Mouse (Mus musculus) brown adipose tissue, adult 24 weeks (tissue): ENCODE data around the gene Tas2r115. TPM values are rescaled to one million over a fixed set of nuclear protein-coding genes. Genes with fewer than 3 reads are reported as not detected.
"Not testable (repeated sequence)": the region's sequence is repeated elsewhere in the genome, so short reads cannot be mapped to it uniquely, and the experiment has no call there.

Experiments used
- H3K27ac ChIP-seq: fragments of 200-500 bp; replicated peaks from 2 replicates; pipeline ENCODE4 v1.5.1; 2012; ENCODE audit warnings: low read depth, mild to moderate bottlenecking, low read length
- H3K4me1 ChIP-seq: fragments of 200-500 bp; 2 replicates; pipeline ENCODE4 v1.6.1; 2012; ENCODE audit warnings: low read length, mixed read lengths; ENCODE audit not compliant: control insufficient read depth, insufficient read depth, insufficient read length
- H3K4me3 ChIP-seq: fragments of 200-500 bp; 2 replicates; pipeline ENCODE4 v1.5.1; 2012; ENCODE audit warnings: low read depth, mild to moderate bottlenecking, low read length, moderate library complexity; ENCODE audit not compliant: insufficient read depth
- polyA plus RNA-seq: library from polyadenylated mRNA; stranded (reverse); fragments of >200 nt; gene quantifications from 2 replicates; pipeline ENCODE4 v1.2.4, GENCODE M21; 2012; ENCODE audit not compliant: missing spikeins, insufficient read depth, insufficient read length

Gene Tas2r115
- not detected in 2 replicates for polyA plus RNA-seq

- no peak within 1 kb of the TSS for H3K4me3 ChIP-seq
- no peaks in the 10 kb centered on the region for H3K4me1 ChIP-seq
- H3K27ac ChIP-seq, result no peak within 1 kb of the TSS
Measured at GRCm38 (mm10) chr6:132737935-132738334, at the start of gene Tas2r115. Gene Tas2r115, minus strand, starts transcription at chr6:132738035.

GRCm38 (mm10) chr6:132778062-132778461 lies 40.2 kb upstream of the Tas2r115 start, which contains the start of gene Tas2r136:
Gene Tas2r136, minus strand, starts transcription at chr6:132778162.
- no peak within 1 kb of the TSS for H3K4me3 ChIP-seq
- no peaks in the 10 kb centered on the region for H3K4me1 ChIP-seq
- H3K27ac ChIP-seq, result no peak within 1 kb of the TSS

- Histone ChIP-seq H3K4me1 (no peaks in the 10 kb centered on the region), H3K4me3 (no peak within 1 kb of the TSS), H3K27ac (no peak within 1 kb of the TSS)
Measured at GRCm38 (mm10) chr6:132761831-132762230, 24.0 kb upstream of the Tas2r115 start, which contains the start of gene Tas2r102. Gene Tas2r102, plus strand, starts transcription at chr6:132762131.

GRCm38 (mm10) chr6:132754430-132754829 lies 16.6 kb upstream of the Tas2r115 start, which contains the start of gene Tas2r124:
Gene Tas2r124, plus strand, starts transcription at chr6:132754730.
- Histone ChIP-seq H3K4me3 (no peak within 1 kb of the TSS), H3K4me1 (no peaks in the 10 kb centered on the region), H3K27ac (no peak within 1 kb of the TSS)

GRCm38 (mm10) chr6:132750206-132750605 lies 12.4 kb upstream of the Tas2r115 start:
- H3K4me1 ChIP-seq, result no peaks in the 10 kb centered on the region
- H3K4me3 ChIP-seq, result no peak overlapping the region
- H3K27ac ChIP-seq, result no peak overlapping the region

- no peak within 1 kb of the TSS for H3K27ac ChIP-seq
- H3K4me1 ChIP-seq, result no peaks in the 10 kb centered on the region
Measured at GRCm38 (mm10) chr6:132711828-132712227, 26.0 kb downstream of the Tas2r115 start, which contains the start of gene Tas2r122. Gene Tas2r122, minus strand, starts transcription at chr6:132711928.

GRCm38 (mm10) chr6:132700907-132701306 lies 36.9 kb downstream of the Tas2r115 start, which contains the start of gene Tas2r121:
Gene Tas2r121, minus strand, starts transcription at chr6:132701007.
- Histone ChIP-seq H3K4me1 (no peaks in the 10 kb centered on the region), H3K4me3 (no peak within 1 kb of the TSS), H3K27ac (no peak within 1 kb of the TSS)

More at GRCm38 (mm10) chr6:132711828-132712227, 26.0 kb downstream of the Tas2r115 start, which contains the start of gene Tas2r122:
- no peak within 1 kb of the TSS for H3K4me3 ChIP-seq

GRCm38 (mm10) chr6:132691596-132691995 lies 46.2 kb downstream of the Tas2r115 start:
- not testable (repeated sequence) for H3K4me1 ChIP-seq, H3K4me3 ChIP-seq, H3K27ac ChIP-seq

Other genes starting within 250 kb of the Tas2r115 start
- not detected in 2 replicates for gene Prh1, start 168.2 kb downstream of the Tas2r115 start, polyA plus RNA-seq
- gene Prp2, start 142.1 kb downstream of the Tas2r115 start, polyA plus RNA-seq, result not detected in 2 replicates
- not detected in 2 replicates for gene A630073D07Rik, start 86.5 kb downstream of the Tas2r115 start, polyA plus RNA-seq
- not detected in 2 replicates for gene Tas2r120, start 81.1 kb downstream of the Tas2r115 start, polyA plus RNA-seq
- not detected in 2 replicates for gene Tas2r121, start 37.0 kb downstream of the Tas2r115 start, polyA plus RNA-seq
- not detected in 2 replicates for gene Tas2r122, start 26.1 kb downstream of the Tas2r115 start, polyA plus RNA-seq
- gene Tas2r124, start 16.7 kb upstream of the Tas2r115 start, polyA plus RNA-seq, result not detected in 2 replicates
- gene Tas2r102, start 24.1 kb upstream of the Tas2r115 start, polyA plus RNA-seq, result not detected in 2 replicates
- not detected in 2 replicates for gene Tas2r136, start 40.1 kb upstream of the Tas2r115 start, polyA plus RNA-seq
- gene Tas2r117, start 64.8 kb upstream of the Tas2r115 start, polyA plus RNA-seq, result not detected in 2 replicates
- gene Tas2r123, start 109.1 kb upstream of the Tas2r115 start, polyA plus RNA-seq, result not detected in 2 replicates
- not detected in 2 replicates for gene Tas2r116, start 117.4 kb upstream of the Tas2r115 start, polyA plus RNA-seq
- not detected in 2 replicates for gene Tas2r110, start 130.0 kb upstream of the Tas2r115 start, polyA plus RNA-seq
- gene Tas2r113, start 155.0 kb upstream of the Tas2r115 start, polyA plus RNA-seq, result not detected in 2 replicates
- not detected in 2 replicates for gene Tas2r125, start 171.6 kb upstream of the Tas2r115 start, polyA plus RNA-seq
- not detected in 2 replicates for gene Tas2r129, start 213.1 kb upstream of the Tas2r115 start, polyA plus RNA-seq
- not detected in 2 replicates for gene Tas2r131, start 219.9 kb upstream of the Tas2r115 start, polyA plus RNA-seq
- gene Tas2r109, start 242.9 kb upstream of the Tas2r115 start, polyA plus RNA-seq, result not detected in 2 replicates